Mouse (Mus musculus) stomach, postnatal 0 days (tissue): ENCODE data around the gene Klk5.

Experiments used
- CTCF ChIP-seq: IDR thresholded peaks from 2 replicates; pipeline ENCODE4 v1.5.1; 2016; ENCODE audit warnings: antibody characterized with exemption, low read depth, mild to moderate bottlenecking, moderate library complexity
- EP300 ChIP-seq: optimal IDR thresholded peaks from 2 replicates; pipeline ENCODE3; 2016; ENCODE audit warnings: antibody characterized with exemption

- TF ChIP-seq CTCF (peak; percentile 98), EP300 (no peak)
These were observed 53.1 kb downstream of the Klk5 start for GRCm38 (mm10) chr7:43894836-43895235.
